Mouse (Mus musculus): ENCODE results near the gene Zfp423. TPM values are rescaled to one million over a fixed set of nuclear protein-coding genes. Genes with fewer than 3 reads are reported as not detected.

Gene Zfp423
- total RNA-seq, 2 experiments from 2014 or later = 27.1 to 29.8 TPM

DNA sequence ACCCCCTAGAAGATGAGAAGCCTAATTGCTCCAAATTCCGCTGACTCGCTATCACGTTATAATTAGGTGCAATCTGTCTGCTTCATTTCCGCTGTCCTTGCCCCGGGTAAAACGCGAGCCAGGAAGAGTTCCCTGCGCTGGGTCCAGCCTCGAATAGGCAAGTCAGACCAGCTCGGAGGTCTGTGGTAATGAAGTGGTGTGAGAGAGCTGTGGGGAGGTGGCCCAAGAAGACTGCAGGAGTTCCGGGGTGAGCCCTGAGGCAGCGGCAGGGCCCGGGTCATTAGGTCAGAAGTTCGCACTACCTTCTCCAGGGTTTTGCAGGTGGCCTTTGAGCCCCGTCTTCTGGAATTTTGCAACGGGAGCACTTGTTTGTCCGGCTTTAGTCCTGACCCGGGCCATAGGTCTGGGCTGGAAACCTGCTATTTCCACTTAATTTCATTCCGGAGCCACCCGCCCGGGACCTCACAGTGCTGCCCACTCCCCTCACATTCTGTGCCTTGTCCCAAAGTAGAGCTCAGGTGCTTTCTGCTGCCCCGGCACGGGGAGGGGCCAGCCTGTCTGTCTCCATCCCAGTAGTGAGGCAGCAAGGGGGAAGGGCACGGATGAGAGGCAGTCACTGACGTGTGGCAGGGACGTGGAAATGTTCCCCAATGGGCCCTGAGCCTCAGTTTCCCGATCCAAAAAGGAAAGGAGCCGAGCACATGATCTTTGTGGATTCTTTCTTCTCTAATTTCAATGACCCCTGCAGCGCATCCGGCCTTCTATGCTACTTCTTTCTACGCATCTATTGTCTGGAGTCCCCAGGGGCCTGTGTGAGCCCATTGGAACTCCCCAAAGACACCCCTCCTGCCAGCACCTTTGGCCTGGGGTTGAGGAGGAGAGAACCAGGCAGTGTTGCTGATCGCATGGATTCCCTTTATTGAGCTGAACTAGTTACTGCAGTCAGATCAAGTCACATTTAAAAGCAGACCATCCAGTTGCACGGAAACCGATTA, 298.2 kb downstream of the Zfp423 start:
- DNase-seq (ENCODE audit: low spot score in 2 of 2) = no peak
- intact Hi-C loops (cut with DNase I) = no loop called here

DNA sequence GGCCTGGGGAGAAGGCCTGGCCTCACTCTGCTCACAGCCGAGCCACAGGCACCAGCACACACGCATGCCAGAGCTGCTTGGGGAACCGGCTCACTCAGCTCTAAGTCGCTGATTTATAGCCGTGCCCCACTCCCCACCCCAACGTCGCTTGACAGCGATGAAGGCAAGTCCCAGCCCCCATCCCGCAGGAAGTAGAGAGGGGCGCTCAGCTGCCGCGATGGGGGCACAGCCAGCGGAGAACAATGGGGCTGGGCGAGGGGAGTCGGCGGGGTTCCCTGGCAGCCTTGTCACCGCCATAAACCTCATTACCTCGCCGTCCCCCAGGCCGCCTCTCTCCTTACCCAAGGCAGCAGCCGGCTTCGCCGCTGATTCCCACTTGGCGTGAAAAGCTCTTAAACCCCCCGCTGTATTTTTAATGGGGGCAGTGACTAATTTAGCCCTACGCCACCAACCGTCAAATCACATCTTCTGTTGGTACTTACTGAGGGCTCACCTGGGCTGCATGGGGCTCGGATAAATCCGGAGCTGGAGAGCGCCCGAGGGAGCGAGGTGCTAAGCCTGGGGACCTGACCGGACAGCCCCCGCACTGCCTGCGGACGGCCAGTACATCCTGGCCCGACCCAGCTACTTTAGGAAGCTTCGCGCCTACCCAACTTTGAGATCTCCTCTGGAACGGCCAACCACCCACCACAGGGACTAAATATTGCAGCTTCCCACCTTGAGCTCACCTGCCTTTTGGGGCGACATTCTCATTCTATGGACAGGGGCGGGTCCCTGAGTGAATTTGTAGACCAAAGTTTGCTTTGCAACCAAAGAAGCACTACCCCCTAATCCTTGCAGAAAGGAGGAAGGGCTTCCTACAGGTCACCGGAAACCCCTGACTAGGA, 299.1 kb downstream of the Zfp423 start:
- intact Hi-C loops (cut with DNase I) = no loop called here
- no peak for DNase-seq (ENCODE audit: low spot score in 2 of 2)

DNA sequence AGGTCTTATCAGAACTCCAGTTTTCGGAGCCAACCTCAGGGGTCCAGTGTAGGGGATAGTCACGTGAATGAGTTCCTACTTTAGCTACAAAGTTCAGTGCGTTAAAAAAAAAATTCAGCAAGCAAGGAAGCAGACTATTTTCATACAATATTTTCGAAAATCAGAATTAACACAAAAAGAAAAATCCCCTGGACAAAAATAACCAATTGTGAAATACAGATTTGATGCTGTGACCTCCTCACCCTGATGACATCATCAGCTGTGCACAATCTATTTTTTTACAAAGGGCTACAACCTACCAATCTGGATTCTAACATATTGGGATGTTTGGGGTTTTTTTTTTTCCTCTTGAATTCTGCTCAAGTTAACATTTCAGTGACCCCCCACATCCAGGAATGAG, 301.9 kb downstream of the Zfp423 start:
- intact Hi-C loops (cut with DNase I) = no loop called here
- no peak for DNase-seq (ENCODE audit: low spot score in 2 of 2)

DNA sequence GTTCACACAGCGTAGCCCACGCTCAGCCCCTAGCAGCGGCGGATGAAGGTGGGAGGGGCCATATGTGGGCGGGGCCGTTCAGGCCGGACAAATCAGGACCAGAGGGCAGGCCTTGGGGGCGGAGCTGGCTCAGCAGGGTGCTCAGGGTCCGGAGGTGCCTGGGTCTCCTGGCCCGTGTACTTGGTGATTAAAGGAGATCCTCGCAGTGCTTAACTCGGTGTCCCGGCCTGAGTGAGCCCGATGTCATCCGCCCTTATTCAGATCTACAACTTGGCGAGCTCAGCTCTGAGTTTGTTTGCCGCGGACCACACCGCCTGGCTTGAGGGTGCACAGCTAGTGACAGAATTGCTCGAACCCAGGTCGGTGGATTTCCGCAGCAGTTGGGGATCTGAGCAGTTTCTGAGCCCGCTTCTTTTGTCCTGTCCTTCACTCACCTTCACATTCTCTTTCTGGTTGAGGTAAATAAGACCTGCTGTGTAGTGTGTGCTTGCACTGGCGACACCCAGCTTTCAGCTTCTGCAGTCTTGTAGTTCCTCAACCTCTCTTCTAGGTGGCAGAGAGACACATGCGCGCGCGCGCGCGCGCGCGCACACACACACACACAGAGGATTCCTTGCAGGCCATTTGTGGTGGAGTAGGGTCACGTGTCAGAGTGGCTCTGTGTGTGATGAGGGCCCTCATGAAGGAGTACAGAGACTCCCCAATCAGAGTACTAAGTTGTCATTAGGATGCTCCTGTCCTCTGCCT, 302.7 kb downstream of the Zfp423 start:
- intact Hi-C loops (cut with DNase I) = no loop called here
- DNase-seq (ENCODE audit: low spot score in 2 of 2) = peak in 1 of 2 experiments; percentile 26

DNA sequence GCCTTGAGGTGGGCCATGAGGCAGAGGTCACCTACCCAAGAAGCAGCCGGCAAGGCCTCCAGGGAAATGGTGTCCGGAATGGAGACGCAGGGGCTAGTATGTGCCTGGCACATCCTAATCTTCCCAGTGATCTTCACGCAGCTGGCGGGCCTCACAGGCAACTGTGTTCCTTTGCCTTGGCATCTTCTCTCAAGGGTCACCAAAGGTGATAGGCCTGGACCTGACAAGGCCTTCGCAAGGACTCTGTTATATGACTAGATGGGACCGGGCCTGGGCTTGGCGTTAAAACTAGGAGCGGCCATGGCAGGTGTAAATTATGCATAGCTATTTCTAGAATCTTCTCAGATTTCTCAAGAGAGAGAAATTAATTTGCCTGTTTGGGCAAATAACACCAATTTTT, 303.4 kb downstream of the Zfp423 start:
- no peak for DNase-seq (ENCODE audit: low spot score in 2 of 2)
- intact Hi-C loops (cut with DNase I) = no loop called here

DNA sequence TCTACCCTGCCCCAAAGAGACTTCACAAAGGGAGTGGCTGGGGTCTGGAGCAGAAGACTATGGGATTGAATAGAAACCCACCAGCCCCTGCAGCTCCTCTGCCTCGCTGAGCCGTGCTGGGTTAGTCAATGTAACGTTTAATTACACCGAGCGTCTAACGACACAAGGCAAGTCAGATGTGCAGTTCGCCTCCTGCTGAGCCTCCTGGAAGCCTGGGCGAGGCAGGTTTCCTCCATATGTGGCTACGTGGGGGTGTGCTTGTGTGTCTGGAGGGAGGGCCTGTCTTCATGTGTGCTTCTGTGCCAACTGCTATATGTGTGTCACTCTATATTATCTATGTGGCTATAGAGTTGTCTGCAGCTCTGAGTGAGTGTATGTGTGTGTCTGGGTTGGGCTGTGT, 311.6 kb downstream of the Zfp423 start:
- intact Hi-C loops (cut with DNase I) = no loop called here
- no peak for DNase-seq (ENCODE audit: low spot score in 2 of 2)

DNA sequence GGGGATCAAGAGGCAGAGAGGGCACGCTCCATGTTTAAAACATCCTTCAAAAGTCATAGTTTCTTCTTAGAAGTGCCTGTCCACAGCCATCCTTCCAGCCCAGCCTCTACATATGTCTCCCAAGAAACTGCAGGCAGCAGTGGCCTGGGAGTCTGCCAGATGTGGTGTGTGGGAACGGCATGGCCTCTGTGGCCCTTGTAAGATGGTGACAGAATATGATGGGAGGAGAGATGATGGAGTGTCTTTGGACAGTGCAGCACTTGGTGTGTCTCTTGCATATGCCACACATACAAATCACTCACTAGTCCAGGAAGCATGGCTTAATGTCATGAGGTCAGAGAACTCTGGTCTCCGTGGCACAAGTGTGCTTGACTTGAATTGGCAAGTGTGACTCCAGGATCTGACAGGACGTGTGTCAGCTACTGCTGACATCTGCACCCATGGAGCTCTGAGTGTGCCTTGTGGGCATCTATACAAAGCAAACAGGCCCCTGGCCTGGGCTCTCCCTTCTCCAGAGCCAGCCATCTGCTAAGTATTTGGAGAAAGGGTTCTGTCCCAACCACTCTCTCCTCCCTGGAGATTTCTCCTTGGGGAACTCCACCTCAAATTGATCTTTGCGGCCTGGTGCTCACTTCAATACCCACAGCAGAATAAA, 313.4 kb downstream of the Zfp423 start:
- intact Hi-C loops (cut with DNase I) = no loop called here
- no peak for DNase-seq (ENCODE audit: low spot score in 2 of 2)

DNA sequence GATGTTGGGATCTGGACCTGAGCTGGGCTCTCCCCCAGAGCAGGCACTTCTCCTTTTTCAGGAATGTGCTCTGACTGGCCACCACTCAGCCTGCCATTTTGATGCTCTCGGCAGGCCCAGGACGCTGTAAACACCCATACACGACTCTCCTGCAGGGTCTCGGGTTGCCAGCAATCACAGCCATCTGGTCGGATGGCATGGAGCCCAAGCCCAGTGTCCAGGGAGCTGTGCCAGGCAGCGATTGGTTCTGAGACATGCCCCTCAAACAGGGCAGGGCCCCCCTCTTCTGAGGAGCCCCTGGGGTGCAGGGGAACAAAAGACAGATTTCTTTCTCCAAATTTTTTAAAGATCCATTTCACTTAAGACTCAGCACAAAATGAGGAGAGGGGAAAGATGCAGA, 314.0 kb downstream of the Zfp423 start:
- intact Hi-C loops (cut with DNase I) = no loop called here
- DNase-seq (ENCODE audit: low spot score in 2 of 2) = no peak

DNA sequence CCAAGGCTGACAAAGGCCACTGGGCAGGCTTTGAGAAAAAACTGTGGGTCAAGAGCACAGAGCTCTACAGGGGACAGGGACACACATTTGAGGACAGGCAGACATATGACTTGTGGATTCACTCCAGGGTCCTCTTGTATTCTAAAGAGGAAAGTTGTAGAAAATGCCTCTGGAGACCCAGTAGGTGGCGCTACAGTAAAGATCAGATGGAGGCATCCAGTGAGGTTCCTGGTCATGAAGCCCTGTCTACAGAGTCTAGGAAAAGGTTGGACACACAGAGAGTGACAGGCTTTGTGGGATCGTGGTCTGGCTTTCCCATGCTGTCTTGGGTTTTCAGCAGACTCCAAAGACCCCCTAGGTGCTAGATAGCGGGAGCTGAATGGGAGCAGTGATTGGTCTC, 318.5 kb downstream of the Zfp423 start:
- intact Hi-C loops (cut with DNase I) = no loop called here
- no peak for DNase-seq (ENCODE audit: low spot score in 2 of 2)

DNA sequence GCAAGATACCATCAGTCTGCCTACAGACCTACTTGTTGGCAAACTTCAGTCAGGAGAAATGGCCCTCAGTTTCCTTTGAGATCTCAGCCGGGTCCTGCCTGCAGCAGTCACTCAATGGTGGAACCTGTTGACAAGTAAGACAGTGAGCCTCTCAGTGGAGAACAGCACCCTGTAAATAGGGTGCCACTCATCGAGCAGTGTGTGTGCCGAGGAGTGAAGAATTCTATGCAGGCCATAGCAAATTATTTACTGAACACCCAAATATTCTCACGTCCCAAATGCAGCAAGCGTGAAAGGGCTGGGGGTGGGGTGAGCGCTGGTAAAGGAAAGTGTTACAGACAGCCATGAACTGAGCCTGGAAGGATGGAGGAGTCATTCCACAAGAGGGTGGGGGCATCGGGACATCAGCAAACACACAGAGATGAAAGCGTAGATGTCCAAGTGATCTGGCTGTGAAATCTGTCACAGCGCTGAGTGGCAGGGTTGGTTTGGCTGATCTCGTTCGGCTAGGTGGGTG, 323.1 kb downstream of the Zfp423 start:
- intact Hi-C loops (cut with DNase I) = no loop called here

DNA sequence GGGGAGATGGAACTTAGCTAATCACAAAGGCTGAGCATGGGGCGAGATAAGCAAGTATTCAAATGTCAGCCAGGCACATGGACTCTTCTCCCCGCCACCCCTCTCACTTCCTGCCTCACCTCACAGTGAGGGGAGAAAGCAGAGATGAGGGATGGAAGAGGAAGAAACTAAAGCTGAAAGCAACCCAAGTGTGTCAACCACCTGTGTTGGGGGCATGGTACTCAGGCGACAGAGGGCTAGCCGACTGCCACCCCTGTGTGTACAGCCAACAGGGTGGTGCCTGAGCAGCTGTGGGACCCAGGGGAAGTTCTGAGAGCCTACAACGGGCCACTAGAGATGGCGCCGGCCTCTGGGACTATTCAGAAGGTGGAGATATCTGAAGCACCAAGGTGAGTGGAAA, 327.6 kb downstream of the Zfp423 start:
- no peak for DNase-seq (ENCODE audit: low spot score in 2 of 2)
- intact Hi-C loops (cut with DNase I) = no loop called here

More for the DNA sequence above, 323.1 kb downstream of the Zfp423 start:
- no peak for DNase-seq (ENCODE audit: low spot score in 2 of 2)

DNA sequence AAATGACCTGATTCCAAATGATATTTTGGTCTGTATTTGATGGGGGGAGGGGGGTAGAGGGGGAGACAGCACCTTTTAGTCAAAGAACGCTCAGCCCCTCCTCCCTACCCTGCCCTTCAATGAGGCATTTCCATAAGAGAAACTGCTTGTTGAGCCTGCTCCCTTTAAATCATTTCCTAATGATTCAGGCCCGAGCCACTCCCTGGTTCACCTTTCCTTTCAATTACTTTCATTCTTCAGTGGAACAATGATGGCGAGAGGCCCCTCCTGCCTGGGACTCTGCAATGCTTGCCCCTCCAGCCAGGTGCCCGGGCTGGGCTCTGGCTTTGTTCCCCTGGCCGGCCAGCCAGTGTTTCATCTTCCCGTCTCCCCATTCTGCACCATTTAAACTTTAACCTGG, 329.7 kb downstream of the Zfp423 start:
- intact Hi-C loops (cut with DNase I) = no loop called here
- DNase-seq (ENCODE audit: low spot score in 2 of 2) = no peak

DNA sequence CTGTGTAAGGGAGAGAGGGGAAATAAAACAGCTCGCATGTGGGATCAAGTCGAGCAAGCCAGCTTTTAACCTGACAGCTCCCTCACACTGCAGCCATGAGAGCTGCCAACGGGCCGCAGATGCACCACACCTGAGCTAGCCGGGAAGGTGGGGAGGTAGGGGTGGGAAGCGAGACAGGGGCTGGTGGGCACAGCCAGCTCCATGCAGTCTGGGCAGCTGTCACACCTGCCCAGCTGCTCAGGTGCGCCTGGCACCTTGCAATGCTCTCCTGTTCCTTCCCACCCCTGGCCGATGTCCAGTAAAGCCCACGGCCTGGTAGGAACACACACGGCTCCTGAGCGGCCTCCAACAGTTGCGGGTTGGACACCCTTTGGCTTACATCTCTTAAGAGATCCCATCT, 338.2 kb downstream of the Zfp423 start:
- DNase-seq (ENCODE audit: low spot score in 2 of 2) = no peak
- intact Hi-C loops (cut with DNase I) = no loop called here

DNA sequence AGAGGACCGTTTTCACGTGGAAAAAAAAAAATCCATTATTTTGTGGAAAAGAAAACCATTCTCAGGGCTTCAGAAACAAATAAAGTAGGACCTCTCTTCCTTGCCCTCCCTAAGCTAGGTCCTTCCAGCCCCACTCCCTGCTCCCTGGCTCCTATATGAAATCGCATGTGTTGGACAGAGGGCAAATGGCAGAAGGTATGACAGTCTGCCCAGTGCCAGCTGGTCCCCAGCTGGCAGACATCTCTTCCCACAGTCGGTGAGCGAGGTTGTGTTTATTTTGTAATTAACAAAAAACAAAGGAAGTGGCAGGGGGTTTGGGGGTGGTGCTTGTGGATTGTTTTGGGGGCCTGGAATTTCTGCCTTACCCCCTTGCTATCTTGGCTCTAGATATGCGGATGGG, 339.2 kb downstream of the Zfp423 start:
- intact Hi-C loops (cut with DNase I) = no loop called here
- no peak for DNase-seq (ENCODE audit: low spot score in 2 of 2)

DNA sequence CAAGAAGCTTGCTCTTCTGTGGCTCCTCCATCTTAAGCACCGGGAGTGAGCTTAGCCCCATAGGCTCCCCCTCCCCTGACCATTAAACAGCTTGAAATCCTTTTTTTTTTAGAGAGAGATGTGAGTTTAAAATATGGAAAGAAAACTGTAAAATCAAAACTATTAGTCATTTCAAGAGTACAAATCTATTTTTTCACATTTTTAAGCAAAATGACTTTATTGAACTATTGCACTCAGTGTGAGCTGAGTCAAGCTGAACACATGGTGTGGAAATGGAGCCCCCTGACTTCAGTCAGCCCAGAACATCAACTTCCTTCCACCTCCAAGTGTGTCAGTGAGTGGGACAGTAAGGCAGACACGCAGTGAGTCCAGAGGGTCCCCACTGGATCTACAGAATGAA, 339.9 kb downstream of the Zfp423 start:
- no peak for DNase-seq (ENCODE audit: low spot score in 2 of 2)
- intact Hi-C loops (cut with DNase I) = no loop called here

DNA sequence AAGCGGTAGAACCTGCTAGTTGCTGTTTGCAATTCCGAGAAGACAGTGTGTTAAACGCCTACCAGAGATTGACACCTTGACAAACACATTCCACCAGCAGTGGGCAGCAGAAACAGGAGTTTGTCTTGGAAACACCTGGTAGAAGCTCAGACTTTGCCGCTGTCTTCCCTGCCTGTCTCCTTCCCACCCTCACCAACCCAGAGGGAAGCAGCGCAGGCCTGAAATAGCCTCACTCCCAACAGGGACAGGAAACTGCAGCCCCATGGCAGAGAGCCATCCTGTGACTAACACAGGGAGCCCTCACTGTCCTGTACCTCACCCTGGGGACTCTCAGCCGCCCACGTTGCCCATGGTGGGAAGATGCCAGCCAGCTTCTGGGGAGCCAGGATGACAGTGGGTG, 340.3 kb downstream of the Zfp423 start:
- intact Hi-C loops (cut with DNase I) = no loop called here
- peak; percentile 20 to 39 for DNase-seq (ENCODE audit: low spot score in 2 of 2)

DNA sequence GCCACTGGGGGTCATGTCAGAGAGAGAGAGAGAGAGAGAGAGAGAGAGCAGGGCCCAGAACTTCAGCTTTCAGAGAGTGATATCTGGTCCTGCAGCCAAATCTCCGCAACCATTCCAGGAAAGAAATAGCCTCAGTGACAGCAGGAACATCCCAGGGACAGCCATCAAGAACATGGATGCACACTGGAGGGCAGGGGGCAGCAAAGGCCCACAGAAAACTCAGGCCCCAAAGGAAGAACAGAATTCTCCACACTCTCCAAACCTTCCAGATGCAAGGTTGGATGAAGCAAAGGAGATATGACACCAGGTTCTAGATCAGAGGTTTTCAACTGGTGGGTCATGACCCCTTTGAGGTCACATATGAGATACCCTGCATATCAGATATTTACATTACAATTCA, 345.7 kb downstream of the Zfp423 start:
- intact Hi-C loops (cut with DNase I) = no loop called here
- no peak for DNase-seq (ENCODE audit: low spot score in 2 of 2)
